Mouse (Mus musculus) E14TG2a.4 (cell line): ENCODE data around the gene Gfi1b.

ENCODE experiments used
- CTCF ChIP-seq: conservative IDR thresholded peaks from 2 replicates; pipeline ENCODE4 v1.5.1; 2014; ENCODE audit warnings: low read length
- NANOG ChIP-seq: IDR thresholded peaks from 2 replicates; pipeline ENCODE4 v1.6.1; 2014; ENCODE audit warnings: borderline replicate concordance, low read length, mixed read lengths

DNA sequence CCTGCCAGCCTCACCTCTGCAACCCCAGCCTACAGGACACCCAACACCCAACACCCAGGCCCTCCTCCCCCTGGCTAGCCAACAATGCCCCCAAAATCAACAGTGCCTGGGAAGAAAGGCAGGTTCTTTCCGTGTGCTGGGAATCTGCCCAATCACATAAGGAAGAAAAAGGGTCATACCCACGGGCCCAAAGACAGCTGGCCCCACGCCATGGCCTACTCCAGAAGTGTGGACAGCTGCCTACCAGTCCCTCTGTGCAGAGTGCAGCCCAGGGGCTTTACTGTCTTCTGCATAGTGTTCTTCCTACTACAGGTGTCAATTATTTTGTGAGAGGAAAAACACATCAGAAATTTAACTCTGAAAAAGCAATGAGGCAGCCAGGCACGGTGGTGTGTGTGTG, 46.4 kb downstream of the Gfi1b start:
- TF ChIP-seq CTCF = no peak
- TF ChIP-seq NANOG = no peak
